In the genomic region with DNA sequence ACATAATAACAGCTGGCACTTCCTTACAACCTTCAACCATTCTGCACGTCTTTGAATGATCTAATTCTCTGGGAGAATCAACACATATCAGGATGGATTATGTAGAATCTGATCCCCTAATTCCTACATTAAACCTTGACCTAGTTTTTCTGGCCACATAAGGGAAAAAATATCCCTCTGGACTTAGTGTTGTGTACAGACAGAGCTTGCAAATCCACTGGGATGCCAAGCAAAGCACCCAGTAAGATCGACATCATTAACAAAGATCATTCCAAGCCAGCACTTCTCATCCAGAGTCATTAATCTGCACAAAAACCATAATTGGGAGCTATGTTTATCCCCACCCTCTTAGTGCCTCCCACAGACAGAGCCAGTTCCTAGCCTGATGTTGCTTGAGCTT, we compare ENCODE assay signal across 25 mouse cellular contexts.
"Had no signal": no experiment of that assay in that cellular context is flagged by ENCODE, and none has a peak within 500 bp of the region (broad histone marks: within the 10 kb centered on the region; RNA-seq: fewer than 3 reads in every experiment).

No protein-coding gene starts in this region.

- DNase-seq: gastrocnemius, adult 2 months; gastrocnemius, postnatal 10 days; gastrocnemius, postnatal 25 days; heart, adult 2 months; heart, postnatal 14 days; heart, postnatal 4 days; kidney, adult 18-20 months; kidney, postnatal 10 days; kidney, postnatal 25 days; kidney, postnatal 4 days; liver had no signal

- H3K4me1 ChIP-seq: heart, embryonic 13.5 days; heart, embryonic 15.5 days; hindbrain, embryonic 10.5 days; hindbrain, embryonic 12.5 days; intestine, embryonic 15.5 days; limb, embryonic 10.5 days; limb, embryonic 12.5 days had no signal

- ATAC-seq: hindbrain, embryonic 16.5 days; inflammation-experienced regulatory T-cells, adult 6 months; intestine, embryonic 15.5 days; intestine, postnatal 0 days had no signal

- H3K27ac ChIP-seq: gastrocnemius, adult 2 months; heart, adult 2 months; heart, embryonic 13.5 days; heart, embryonic 15.5 days; hindbrain, embryonic 10.5 days; hindbrain, embryonic 12.5 days; hindbrain, embryonic 14.5 days; intestine, embryonic 15.5 days; layer of hippocampus, adult 2 months; left cerebral cortex, adult 2 months; limb, embryonic 10.5 days; limb, embryonic 12.5 days had no signal

- H3K9ac ChIP-seq: heart, embryonic 13.5 days; heart, embryonic 15.5 days; hindbrain, embryonic 12.5 days; hindbrain, embryonic 14.5 days; intestine, embryonic 15.5 days; limb, embryonic 12.5 days had no signal

- H3K27me3 ChIP-seq: heart, embryonic 13.5 days; heart, embryonic 15.5 days; hindbrain, embryonic 12.5 days; intestine, embryonic 15.5 days; limb, embryonic 12.5 days had no signal

- H3K9me3 ChIP-seq: heart, embryonic 13.5 days; heart, embryonic 15.5 days; hindbrain, embryonic 12.5 days; intestine, embryonic 15.5 days; limb, embryonic 10.5 days had no signal

- H3K4me2 ChIP-seq: heart, embryonic 11.5 days; heart, embryonic 13.5 days; heart, embryonic 15.5 days; hindbrain, embryonic 12.5 days; hindbrain, embryonic 14.5 days; intestine, embryonic 15.5 days; limb, embryonic 12.5 days had no signal

- H3K4me3 ChIP-seq: gastrocnemius, adult 2 months; heart, adult 2 months; heart, embryonic 13.5 days; heart, embryonic 15.5 days; hindbrain, embryonic 10.5 days; hindbrain, embryonic 12.5 days; intestine, embryonic 15.5 days; layer of hippocampus, adult 2 months; left cerebral cortex, adult 2 months; limb, embryonic 10.5 days; limb, embryonic 12.5 days had no signal

- H3K36me3 ChIP-seq: heart, embryonic 13.5 days; heart, embryonic 15.5 days; hindbrain, embryonic 10.5 days; hindbrain, embryonic 12.5 days; intestine, embryonic 15.5 days; limb, embryonic 10.5 days; limb, embryonic 12.5 days had no signal
